Mouse (Mus musculus) spleen, adult 2 months (tissue): Measurements from ENCODE around the gene Tmem106c. TPM values are rescaled to one million over a fixed set of nuclear protein-coding genes. Genes with fewer than 3 reads are reported as not detected.

Source experiments
- DNase-seq, 2 experiments: peaks; one replicate each; pipeline versions ENCODE4 v3.0.0 to v3.0.0-alpha.2; 2012 to 2021; ENCODE audit warnings: low spot score in 2 of 2, low read depth in 1 of 2
- H3K27ac ChIP-seq: fragments of 200-500 bp; 2 replicates; pipeline ENCODE4 v1.5.1; 2012; ENCODE audit warnings: low read length, inconsistent platforms; ENCODE audit not compliant: insufficient read depth
- H3K27me3 ChIP-seq: fragments of 200-500 bp; 2 replicates; pipeline ENCODE4 v1.6.1; 2012; ENCODE audit warnings: mild to moderate bottlenecking, moderate library complexity, low read length, inconsistent platforms; ENCODE audit not compliant: control insufficient read depth, insufficient read depth
- H3K36me3 ChIP-seq: fragments of 200-500 bp; 2 replicates; pipeline ENCODE4 v1.6.1; 2012; ENCODE audit warnings: mild to moderate bottlenecking, low read length, inconsistent platforms; ENCODE audit not compliant: control insufficient read depth, insufficient read depth
- H3K4me1 ChIP-seq: fragments of 200-500 bp; 2 replicates; pipeline ENCODE4 v1.6.1; 2011; ENCODE audit warnings: inconsistent platforms; ENCODE audit not compliant: control insufficient read depth, insufficient read depth, insufficient read length
- H3K4me3 ChIP-seq: fragments of 200-500 bp; 2 replicates; pipeline ENCODE4 v1.5.1; 2011; ENCODE audit warnings: mild to moderate bottlenecking, inconsistent platforms; ENCODE audit not compliant: insufficient read depth, insufficient read length; ENCODE audit errors: extremely low read depth
- CTCF ChIP-seq: fragments of 200-500 bp; IDR thresholded peaks from 2 replicates; pipeline ENCODE4 v1.5.1; 2011; ENCODE audit warnings: mild to moderate bottlenecking, inconsistent platforms; ENCODE audit not compliant: insufficient read depth, insufficient read length, insufficient replicate concordance; ENCODE audit errors: extremely low read depth
- POLR2A ChIP-seq: fragments of 200-500 bp; IDR thresholded peaks from 2 replicates; pipeline ENCODE4 v1.6.1; 2011; ENCODE audit warnings: low read depth, low read length, inconsistent platforms
- WGBS: fragments of 180-500 bp; shearing (Covaris S2); methylation state at CpG from one replicate; pipeline ENCODE4 v1.1.7; 2018; 5-methylcytosine and 5-hydroxymethylcytosine counted together
- polyA plus RNA-seq: library from polyadenylated mRNA; depleted of rRNA; stranded (reverse); fragments of >200 nt; gene quantifications from 2 replicates; pipeline ENCODE4 v1.2.3, GENCODE M21; 2012

Tmem106c gene
- polyA plus RNA-seq, 1 experiment, result 22.9 TPM

GRCm38 (mm10) chr15:97943356-97943755 lies 20.6 kb upstream of the Tmem106c start:
- no peak for DNase-seq
- TF ChIP-seq CTCF, result no peak
- TF ChIP-seq POLR2A, result no peak
- Histone ChIP-seq H3K4me3 (no peak overlapping the region), H3K27ac (no peak overlapping the region), H3K36me3 (no peaks in the 10 kb centered on the region), H3K4me1 (no peaks in the 10 kb centered on the region), H3K27me3 (no peaks in the 10 kb centered on the region)
- WGBS, result 91% methylated on average over 8 of the region's 8 CpGs

GRCm38 (mm10) chr15:97944919-97945574 lies 19.0 kb upstream of the Tmem106c start:
- Histone ChIP-seq H3K27ac (no peak overlapping the region; the same call in 1 of the 2 replicates), H3K36me3 (no peaks in the 10 kb centered on the region), H3K27me3 (no peaks in the 10 kb centered on the region), H3K4me1 (no peaks in the 10 kb centered on the region), H3K4me3 (no peak overlapping the region)
- DNase-seq, result no peak
- 76% methylated on average over 11 of the region's 11 CpGs for WGBS
- no peak for TF ChIP-seq POLR2A
- no peak for TF ChIP-seq CTCF

- no peaks in the 10 kb centered on the region for H3K27me3 ChIP-seq
- no peak for TF ChIP-seq CTCF
- no peak for TF ChIP-seq POLR2A
- no peak overlapping the region for H3K27ac ChIP-seq
- no peaks in the 10 kb centered on the region for H3K36me3 ChIP-seq
- no peaks in the 10 kb centered on the region for H3K4me1 ChIP-seq
- no peak overlapping the region for H3K4me3 ChIP-seq
- DNase-seq, result no peak
- WGBS, result 78% methylated on average over 11 of the region's 11 CpGs
These were observed 18.2 kb upstream of the Tmem106c start for GRCm38 (mm10) chr15:97945656-97946315.

- no peak for DNase-seq
- Histone ChIP-seq H3K27ac (no peak overlapping the region), H3K4me3 (no peak overlapping the region), H3K27me3 (no peaks in the 10 kb centered on the region), H3K4me1 (no peaks in the 10 kb centered on the region), H3K36me3 (no peaks in the 10 kb centered on the region)
- WGBS, result 84% methylated on average over 7 of the region's 7 CpGs
- TF ChIP-seq CTCF (no peak), POLR2A (no peak)
These were observed 15.3 kb upstream of the Tmem106c start for GRCm38 (mm10) chr15:97948720-97949119.

GRCm38 (mm10) chr15:97949706-97950105 lies 14.3 kb upstream of the Tmem106c start:
- Histone ChIP-seq H3K4me1 (no peaks in the 10 kb centered on the region), H3K36me3 (no peaks in the 10 kb centered on the region), H3K4me3 (no peak overlapping the region), H3K27ac (no peak overlapping the region), H3K27me3 (no peaks in the 10 kb centered on the region)
- DNase-seq, result no peak
- TF ChIP-seq CTCF (no peak), POLR2A (no peak)
- 6% methylated on average over 3 of the region's 3 CpGs for WGBS

- no peak for TF ChIP-seq POLR2A
- no peak for TF ChIP-seq CTCF
These were observed 13.8 kb upstream of the Tmem106c start for GRCm38 (mm10) chr15:97950240-97950639.

More at GRCm38 (mm10) chr15:97950240-97950639, 13.8 kb upstream of the Tmem106c start:
- H3K27me3 ChIP-seq, result no peaks in the 10 kb centered on the region
- 53% methylated on average over 7 of the region's 7 CpGs for WGBS
- no peaks in the 10 kb centered on the region; the same call in 1 of the 2 replicates for H3K4me1 ChIP-seq
- no peak overlapping the region for H3K27ac ChIP-seq
- DNase-seq, result no peak
- no peak overlapping the region for H3K4me3 ChIP-seq
- no peaks in the 10 kb centered on the region for H3K36me3 ChIP-seq
